Mouse (Mus musculus): ENCODE data around the gene Cpm. TPM values are rescaled to one million over a fixed set of nuclear protein-coding genes. Genes with fewer than 3 reads are reported as not detected.

Gene Cpm
- total and polyA plus RNA-seq, 3 experiments: 0.27 TPM; not detected in 2

DNA sequence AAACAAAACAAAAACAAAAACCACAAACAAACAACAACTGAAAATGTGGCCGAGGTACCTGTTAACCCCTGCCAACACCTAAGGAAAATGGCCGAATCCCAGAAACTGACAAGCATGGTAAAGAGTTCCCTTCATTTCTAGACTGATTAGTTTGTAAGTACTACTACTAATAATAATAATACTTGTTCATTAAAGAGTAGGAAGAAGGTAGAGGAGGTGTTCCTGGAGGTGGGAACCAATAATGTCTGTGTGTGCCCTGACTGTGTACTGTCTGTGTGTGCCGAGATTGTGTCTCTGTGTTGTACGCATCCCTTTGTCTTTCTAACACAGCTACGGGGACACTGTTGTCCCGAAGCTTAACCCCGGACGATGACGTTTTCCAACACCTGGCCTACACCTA, 42.0 kb downstream of the Cpm start:
- Histone ChIP-seq H3K4me1 (ENCODE audit: insufficient read depth, low read depth, low read length) (no peaks in the 10 kb centered on the region), H3K36me3 (replicated peaks) (no peaks in the 10 kb centered on the region), H3K9me3 (replicated peaks) (no peaks in the 10 kb centered on the region), H3K27me3 (ENCODE audit: insufficient read depth, low read length) (peaks cover 16% of the 10 kb centered on the region), H3K4me3 (ENCODE audit: low read depth, low read length) (no peak overlapping the region)
- TF ChIP-seq TAL1 (conservative IDR thresholded peaks at IDR 0.05; ENCODE audit: low read depth, low read length) (no peak), CTCF (IDR thresholded peaks at IDR 0.05; ENCODE audit: low read depth, low read length) (no peak), POLR2AphosphoS5 (IDR thresholded peaks at IDR 0.05; ENCODE audit: insufficient replicate concordance, low read depth, low read length) (no peak), GATA1 (IDR thresholded peaks at IDR 0.05; ENCODE audit: borderline replicate concordance, low read length) (no peak)
- no peak for ATAC-seq (ENCODE audit: extremely low read depth, insufficient number of reproducible peaks, low FRiP score, poor library complexity, severe bottlenecking)
- no peak for DNase-seq (ENCODE audit: low spot score)

DNA sequence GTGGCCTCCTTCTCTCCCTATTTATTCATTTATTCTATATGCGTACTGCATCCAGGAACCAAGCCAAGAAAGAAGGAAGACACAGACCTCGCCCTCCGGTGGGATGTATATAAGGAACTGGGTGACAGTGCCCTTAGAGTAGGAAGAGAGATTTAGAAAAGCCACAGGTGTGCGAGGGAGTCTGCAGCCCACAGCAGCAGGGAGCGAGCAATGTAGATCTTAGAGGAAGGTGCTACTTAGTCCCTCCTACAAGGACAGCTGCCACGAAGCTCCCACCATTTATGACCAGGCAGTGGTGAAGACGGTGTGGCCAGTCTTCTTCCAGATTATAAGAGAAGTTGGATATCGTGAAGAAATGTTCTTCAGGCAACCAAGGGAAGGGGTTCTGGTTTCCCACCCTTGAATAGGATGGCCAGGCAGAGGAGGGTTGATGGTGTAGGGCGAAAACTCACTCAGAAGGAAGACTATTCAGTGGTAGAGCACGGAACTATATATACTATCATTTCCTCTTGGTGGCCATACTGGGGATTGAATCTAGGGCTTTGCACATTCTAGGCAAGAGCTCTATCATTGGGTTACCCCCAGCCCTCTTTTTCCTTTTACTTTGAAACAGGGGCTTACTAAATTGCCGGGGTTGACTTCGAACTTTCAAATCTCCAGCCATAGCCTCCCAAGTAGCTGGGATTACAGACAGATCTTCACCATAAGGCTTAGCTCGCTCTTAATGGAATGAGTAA, 42.8 kb downstream of the Cpm start:
- no peaks in the 10 kb centered on the region for H3K9me3 ChIP-seq (replicated peaks)

DNA sequence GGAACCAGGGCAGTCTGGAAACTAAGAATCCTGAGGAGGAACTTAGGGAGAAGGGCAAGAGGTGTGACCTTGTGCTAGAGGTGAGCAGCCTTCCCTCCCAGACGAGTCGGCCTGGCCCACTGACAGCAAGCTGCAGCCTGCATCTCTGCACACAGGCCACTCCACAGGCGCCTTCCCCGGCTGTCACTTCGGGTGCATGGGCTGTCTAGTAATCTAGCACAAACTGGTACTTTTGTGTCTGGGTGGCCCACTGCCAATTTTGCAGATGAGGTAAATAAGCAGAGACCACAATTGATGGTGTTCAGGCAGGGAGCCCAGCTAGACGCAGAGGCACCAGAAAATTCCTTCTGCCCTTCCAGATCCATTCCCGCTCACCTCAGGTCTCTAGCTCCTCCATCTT, 43.4 kb downstream of the Cpm start:
- H3K27me3 ChIP-seq (ENCODE audit: insufficient read depth, low read length): peaks cover 17% of the 10 kb centered on the region
- TF ChIP-seq TAL1 (conservative IDR thresholded peaks at IDR 0.05; ENCODE audit: low read depth, low read length): no peak
- TF ChIP-seq GATA1 (IDR thresholded peaks at IDR 0.05; ENCODE audit: borderline replicate concordance, low read length): no peak
- TF ChIP-seq CTCF (IDR thresholded peaks at IDR 0.05; ENCODE audit: low read depth, low read length): no peak
- TF ChIP-seq GATA2 (IDR thresholded peaks at IDR 0.05; ENCODE audit: borderline replicate concordance, low read depth, low read length): no peak
- no peak for TF ChIP-seq POLR2AphosphoS5 (IDR thresholded peaks at IDR 0.05; ENCODE audit: insufficient replicate concordance, low read depth, low read length)
- peaks cover 4% of the 10 kb centered on the region for H3K4me1 ChIP-seq (ENCODE audit: insufficient read depth, low read depth, low read length)
- ATAC-seq (ENCODE audit: extremely low read depth, insufficient number of reproducible peaks, low FRiP score, poor library complexity, severe bottlenecking) (no peak), DNase-seq (ENCODE audit: low spot score) (no peak)
- H3K4me3 ChIP-seq (ENCODE audit: low read depth, low read length): no peak overlapping the region
- no peaks in the 10 kb centered on the region for H3K36me3 ChIP-seq (replicated peaks)
- no peaks in the 10 kb centered on the region for H3K9me3 ChIP-seq (replicated peaks)

More for the DNA sequence above, 42.8 kb downstream of the Cpm start:
- TF ChIP-seq POLR2AphosphoS5 (IDR thresholded peaks at IDR 0.05; ENCODE audit: insufficient replicate concordance, low read depth, low read length) (no peak), GATA1 (IDR thresholded peaks at IDR 0.05; ENCODE audit: borderline replicate concordance, low read length) (no peak), TAL1 (conservative IDR thresholded peaks at IDR 0.05; ENCODE audit: low read depth, low read length) (no peak), GATA2 (IDR thresholded peaks at IDR 0.05; ENCODE audit: borderline replicate concordance, low read depth, low read length) (no peak), CTCF (IDR thresholded peaks at IDR 0.05; ENCODE audit: low read depth, low read length) (no peak)
- Histone ChIP-seq H3K4me3 (ENCODE audit: low read depth, low read length) (no peak overlapping the region), H3K27me3 (ENCODE audit: insufficient read depth, low read length) (peaks cover 17% of the 10 kb centered on the region), H3K36me3 (replicated peaks) (no peaks in the 10 kb centered on the region), H3K4me1 (ENCODE audit: insufficient read depth, low read depth, low read length) (no peaks in the 10 kb centered on the region)
- ATAC-seq (ENCODE audit: extremely low read depth, insufficient number of reproducible peaks, low FRiP score, poor library complexity, severe bottlenecking): no peak
- DNase-seq (ENCODE audit: low spot score): no peak

DNA sequence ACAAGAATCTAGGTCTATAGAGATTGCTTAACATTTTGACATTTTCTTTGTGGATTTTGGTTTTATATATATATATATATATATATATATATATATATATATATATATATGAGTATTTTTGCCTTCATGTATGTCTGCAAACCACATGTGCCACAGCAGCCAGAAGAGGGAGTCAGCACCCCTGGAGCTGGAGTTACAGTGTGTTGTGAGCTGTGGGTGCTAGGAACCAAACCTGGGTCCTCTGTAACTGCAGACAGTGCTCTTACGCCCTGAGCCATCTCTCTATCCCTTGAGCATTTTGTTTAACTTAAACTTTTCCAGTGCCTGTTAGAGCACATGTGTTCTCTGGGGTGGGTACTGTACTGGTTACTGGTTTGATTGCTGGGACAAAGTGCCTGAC, 44.6 kb downstream of the Cpm start:
- no peaks in the 10 kb centered on the region for H3K36me3 ChIP-seq (replicated peaks)
- DNase-seq (ENCODE audit: low spot score) (no peak), ATAC-seq (ENCODE audit: extremely low read depth, insufficient number of reproducible peaks, low FRiP score, poor library complexity, severe bottlenecking) (no peak)
- no peak overlapping the region for H3K4me3 ChIP-seq (ENCODE audit: low read depth, low read length)
- H3K9me3 ChIP-seq (replicated peaks): no peaks in the 10 kb centered on the region
- no peak for TF ChIP-seq CTCF (IDR thresholded peaks at IDR 0.05; ENCODE audit: low read depth, low read length)
- TF ChIP-seq TAL1 (conservative IDR thresholded peaks at IDR 0.05; ENCODE audit: low read depth, low read length): no peak
- no peak for TF ChIP-seq GATA2 (IDR thresholded peaks at IDR 0.05; ENCODE audit: borderline replicate concordance, low read depth, low read length)
- no peak for TF ChIP-seq POLR2AphosphoS5 (IDR thresholded peaks at IDR 0.05; ENCODE audit: insufficient replicate concordance, low read depth, low read length)
- no peak for TF ChIP-seq GATA1 (IDR thresholded peaks at IDR 0.05; ENCODE audit: borderline replicate concordance, low read length)
- H3K27me3 ChIP-seq (ENCODE audit: insufficient read depth, low read length): peaks cover 14% of the 10 kb centered on the region
- H3K4me1 ChIP-seq (ENCODE audit: insufficient read depth, low read depth, low read length): peaks cover 16% of the 10 kb centered on the region

DNA sequence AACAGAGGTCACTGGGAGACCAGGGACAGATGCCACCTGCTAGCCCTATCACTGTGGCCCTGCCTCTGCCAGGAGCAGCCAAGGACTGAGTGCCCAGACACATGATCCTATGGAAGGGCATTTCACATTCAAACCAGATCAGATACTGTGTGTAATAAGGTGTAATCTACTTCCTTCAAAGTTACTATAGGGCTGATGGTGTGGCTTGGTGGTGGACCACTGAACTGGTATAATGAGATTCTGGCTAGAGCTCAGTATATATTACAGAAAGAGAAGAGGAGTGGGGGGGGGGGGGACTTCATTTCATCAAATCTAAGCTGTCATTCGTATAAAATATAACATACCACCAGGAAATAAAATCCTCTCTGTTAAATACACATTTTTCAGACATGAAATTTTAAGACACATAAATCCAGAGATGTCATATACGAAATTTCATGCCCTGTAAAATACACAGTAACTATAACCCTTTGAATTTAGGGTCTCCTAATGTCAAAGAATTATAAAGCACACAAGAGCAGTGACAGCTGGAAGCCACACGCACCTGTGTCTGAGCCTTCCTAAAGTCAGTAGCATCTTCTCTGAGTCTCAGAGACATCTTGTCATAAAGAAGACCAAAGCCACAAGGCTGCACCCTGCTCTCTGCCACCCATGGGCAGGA, 45.2 kb downstream of the Cpm start:
- no peak for TF ChIP-seq GATA1 (IDR thresholded peaks at IDR 0.05; ENCODE audit: borderline replicate concordance, low read length)
- TF ChIP-seq POLR2AphosphoS5 (IDR thresholded peaks at IDR 0.05; ENCODE audit: insufficient replicate concordance, low read depth, low read length): no peak
- TF ChIP-seq TAL1 (conservative IDR thresholded peaks at IDR 0.05; ENCODE audit: low read depth, low read length): no peak
- no peak for TF ChIP-seq GATA2 (IDR thresholded peaks at IDR 0.05; ENCODE audit: borderline replicate concordance, low read depth, low read length)
- no peak for TF ChIP-seq CTCF (IDR thresholded peaks at IDR 0.05; ENCODE audit: low read depth, low read length)
- DNase-seq (ENCODE audit: low spot score): no peak
- H3K4me3 ChIP-seq (ENCODE audit: low read depth, low read length): no peak overlapping the region
- no peaks in the 10 kb centered on the region for H3K9me3 ChIP-seq (replicated peaks)
- H3K4me1 ChIP-seq (ENCODE audit: insufficient read depth, low read depth, low read length): peaks cover 17% of the 10 kb centered on the region
- peaks cover 14% of the 10 kb centered on the region for H3K27me3 ChIP-seq (ENCODE audit: insufficient read depth, low read length)
- no peaks in the 10 kb centered on the region for H3K36me3 ChIP-seq (replicated peaks)
- ATAC-seq (ENCODE audit: extremely low read depth, insufficient number of reproducible peaks, low FRiP score, poor library complexity, severe bottlenecking): no peak
